Mouse (Mus musculus): ENCODE data around the gene Klhl32.
"Not testable (repeated sequence)": the region's sequence is repeated elsewhere in the genome, so short reads cannot be mapped to it uniquely, and the experiment has no call there.

Klhl32 gene

DNA sequence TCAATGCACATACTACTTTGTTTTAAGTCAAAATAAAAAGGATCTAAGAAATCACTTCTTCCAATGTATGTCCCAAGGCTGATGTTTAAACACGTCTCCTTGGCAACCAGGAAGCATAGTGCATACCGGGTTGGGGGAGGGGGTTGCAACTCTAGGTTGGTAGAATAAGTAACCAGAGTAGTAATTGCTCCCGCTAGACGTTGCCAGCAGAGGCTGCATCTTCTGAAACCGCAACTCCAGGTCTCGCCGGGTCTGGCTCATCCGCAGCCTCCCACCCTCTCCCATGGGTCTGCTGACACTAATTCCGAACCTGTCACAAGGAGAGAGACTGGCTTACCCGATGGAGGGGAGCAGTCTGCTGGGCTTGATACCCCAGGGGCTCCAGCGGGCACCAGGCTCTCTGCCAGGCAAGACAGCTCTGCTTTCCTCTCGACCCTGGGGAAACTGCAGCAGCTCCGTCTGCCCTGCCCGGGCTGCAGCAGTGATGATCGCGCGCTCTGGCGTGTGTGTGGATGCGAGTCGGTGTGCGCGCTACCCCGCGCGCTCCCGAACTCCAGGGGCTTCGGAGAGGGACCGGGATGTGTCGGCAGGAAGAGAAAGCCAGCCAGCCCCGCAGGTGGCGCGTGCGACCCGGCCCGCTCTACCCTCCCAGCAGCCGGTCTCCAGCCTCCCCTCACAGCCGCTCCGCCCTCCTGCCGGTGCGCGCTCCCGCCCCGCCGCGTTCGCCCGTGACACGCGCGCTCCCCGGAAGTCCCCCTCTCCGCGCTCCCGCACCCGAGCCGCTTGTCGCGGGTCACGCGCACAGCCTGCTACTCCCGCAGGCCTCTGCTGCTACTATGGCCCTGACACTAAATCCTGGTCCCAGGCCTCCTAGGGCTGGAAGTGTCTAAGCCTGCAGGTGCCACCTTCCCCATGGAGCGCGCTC is at the start of gene Klhl32:
Gene Klhl32, minus strand, starts transcription at position 724 of the 925 bp plus-strand sequence.
- DNase-seq = peak; percentile 91

DNA sequence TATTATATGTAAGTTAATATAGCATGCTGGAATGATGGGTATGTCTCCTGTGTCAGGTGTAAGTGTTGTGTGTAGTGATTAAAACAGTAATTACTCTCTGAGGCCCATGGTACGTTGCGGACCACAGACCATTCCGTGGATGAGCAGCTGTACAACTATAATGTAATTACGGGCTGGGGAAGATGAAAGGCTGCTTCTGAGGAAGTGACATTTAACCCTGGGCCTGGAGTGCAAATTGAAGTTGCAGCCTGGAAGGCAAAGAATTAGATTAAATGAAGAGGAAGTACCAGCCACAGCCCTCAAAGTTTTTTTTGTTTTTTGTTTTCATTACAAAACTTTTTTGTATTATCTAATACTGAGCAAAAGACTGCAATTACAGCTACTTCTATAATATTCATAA is 48.2 kb upstream of the Klhl32 start:
- DNase-seq = no peak

DNA sequence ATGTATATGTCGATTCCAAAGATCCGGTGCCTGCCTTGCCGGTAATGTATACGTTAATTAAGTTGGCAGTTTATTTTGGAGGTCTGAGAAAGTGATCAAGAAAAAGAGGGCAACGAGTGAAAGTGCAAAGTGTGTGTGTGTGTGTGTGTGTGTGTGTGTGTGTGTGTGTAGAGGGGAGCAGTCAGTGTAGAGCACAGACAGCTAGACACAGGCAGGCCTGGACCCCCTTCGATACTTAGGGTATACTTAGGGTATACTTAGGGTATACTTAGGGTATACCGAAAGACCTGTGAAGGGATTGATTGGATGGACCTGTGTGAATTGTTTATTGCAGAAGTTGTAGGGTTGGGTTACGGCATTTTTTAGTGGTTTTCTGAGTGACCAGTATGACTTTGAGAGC is 47.7 kb upstream of the Klhl32 start:
- DNase-seq = peak; percentile 8

DNA sequence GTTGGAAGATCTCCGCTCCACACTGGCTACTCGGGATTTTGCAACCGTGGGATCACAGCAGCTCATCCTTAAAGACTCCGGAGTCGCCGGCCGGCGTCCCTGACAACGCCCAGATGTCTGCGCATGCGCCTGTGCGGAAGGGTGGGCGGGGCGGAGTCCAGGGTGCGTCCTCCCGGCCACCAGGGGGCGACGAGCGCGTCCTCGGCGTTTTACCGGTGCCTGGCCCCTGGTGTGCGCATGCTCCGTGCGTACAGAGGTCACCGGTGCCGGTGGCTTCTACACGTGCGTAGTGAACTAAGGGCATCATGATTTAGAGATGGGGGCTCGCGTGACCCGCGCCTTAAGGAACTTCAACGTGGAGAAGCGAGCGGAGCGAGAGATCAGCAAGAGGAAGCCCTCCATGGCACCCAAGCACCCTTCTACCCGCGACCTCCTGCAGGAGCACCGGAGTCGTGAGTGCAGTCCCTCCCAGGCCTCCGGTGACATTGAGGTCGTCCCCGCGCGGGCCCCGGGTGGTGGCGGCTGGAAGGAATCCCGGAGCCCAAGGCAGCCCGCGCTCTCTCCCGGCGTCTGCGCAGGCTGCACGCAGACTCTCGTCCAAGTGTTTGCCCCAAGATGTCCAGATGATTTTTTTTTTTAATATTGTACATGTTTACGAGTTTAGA is 47.1 kb upstream of the Klhl32 start, which contains the start of gene Ndufaf4:
Gene Ndufaf4, plus strand, starts transcription at position 233 of the 665 bp plus-strand sequence.
- DNase-seq = peak; percentile 94

DNA sequence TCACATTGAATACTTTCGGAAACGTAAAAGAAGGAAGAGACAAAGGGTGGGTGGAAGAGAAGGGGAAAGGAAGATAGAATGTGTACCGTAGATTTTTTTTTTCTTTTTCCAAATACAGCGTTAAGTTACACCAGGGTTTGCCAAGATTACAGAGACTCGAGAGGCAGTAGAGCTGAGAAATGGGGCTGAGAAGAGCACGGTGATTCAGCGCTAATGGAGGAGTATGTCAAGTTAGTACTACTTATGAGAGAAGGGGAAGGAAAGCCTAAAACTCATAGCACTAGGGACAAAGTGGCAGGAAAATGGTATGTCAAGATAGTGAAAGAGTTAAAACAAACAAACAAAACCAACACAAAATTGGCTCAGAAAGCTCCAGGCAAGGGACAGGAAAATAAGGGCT is 46.4 kb upstream of the Klhl32 start:
- DNase-seq = no peak

DNA sequence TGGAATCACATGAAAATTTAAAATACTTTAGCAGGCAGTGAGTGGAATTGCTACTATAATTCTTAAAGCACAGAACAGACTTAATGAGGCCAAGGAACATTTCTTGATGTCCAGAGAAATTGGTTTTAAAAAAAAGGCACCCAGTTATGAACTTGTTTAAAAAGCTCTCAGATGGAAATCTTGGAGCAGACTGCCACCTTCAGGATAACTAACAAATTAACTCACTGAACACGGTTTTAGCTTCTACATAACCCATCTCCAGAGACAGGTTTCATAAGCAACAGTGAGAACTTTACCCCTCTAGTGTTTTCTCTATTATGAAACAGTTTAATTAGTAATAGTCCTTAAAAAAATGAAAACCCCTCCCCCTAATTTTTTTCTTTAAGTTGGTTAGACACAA is 45.9 kb upstream of the Klhl32 start:
- peak; percentile 31 for DNase-seq

DNA sequence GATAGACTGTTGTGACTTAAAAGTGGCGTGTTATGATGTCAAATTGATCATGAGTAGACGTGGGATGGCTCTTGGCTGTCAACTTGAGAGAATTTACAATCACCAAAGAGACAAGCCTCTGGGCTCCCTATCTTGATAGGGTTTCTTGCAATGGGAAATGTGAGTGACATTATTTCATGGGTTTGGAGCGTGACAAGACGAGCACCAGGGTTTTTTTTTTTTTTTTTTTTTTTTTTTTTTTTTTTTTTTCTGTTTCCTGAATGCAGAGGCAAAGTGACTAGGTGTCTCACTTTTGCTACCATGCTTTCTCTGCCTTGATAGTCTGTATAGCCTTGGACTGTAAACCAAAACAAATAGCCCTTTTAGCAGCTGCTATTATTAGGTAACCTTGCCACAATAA is 43.7 kb upstream of the Klhl32 start:
- no peak for DNase-seq

DNA sequence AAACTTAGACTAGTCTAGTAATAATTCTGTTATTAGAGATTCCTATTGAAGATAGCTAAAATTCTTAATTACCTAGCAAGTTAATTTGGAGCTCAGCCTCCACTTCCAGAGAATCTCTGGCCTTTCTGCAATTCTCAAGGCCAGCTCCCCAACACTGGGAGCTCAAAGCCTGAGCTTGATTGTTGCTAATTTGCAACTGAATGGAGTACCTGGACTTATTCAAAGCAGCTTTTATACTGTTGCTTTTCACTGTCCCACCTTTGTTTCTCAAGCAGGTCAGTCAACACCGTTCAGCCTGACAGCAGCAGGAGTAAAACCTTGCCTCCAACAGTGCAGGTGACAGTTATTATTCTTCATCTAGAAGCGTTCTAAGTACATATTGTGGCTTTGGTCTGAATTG is 41.4 kb upstream of the Klhl32 start:
- DNase-seq = not testable (repeated sequence)

DNA sequence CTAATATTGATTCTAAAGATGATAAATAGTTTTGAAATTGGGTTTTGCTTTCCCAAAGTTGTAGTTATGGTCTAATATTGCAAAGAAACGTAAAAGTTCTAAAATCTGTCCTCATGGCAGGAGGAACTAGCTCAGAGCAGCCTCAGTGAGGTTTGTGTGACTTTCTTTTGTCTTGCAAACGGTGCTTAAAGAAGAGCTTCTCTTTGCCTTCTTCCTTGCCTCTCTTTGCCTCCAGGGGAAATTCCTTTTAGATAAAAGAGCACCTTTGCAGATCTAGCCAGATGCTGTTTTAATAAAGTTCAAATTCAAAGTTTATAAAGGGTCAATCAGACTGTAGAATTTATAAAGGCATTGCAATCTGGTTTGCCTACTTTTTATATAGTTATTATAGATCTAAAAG is 38.5 kb upstream of the Klhl32 start:
- DNase-seq = not testable (repeated sequence)

DNA sequence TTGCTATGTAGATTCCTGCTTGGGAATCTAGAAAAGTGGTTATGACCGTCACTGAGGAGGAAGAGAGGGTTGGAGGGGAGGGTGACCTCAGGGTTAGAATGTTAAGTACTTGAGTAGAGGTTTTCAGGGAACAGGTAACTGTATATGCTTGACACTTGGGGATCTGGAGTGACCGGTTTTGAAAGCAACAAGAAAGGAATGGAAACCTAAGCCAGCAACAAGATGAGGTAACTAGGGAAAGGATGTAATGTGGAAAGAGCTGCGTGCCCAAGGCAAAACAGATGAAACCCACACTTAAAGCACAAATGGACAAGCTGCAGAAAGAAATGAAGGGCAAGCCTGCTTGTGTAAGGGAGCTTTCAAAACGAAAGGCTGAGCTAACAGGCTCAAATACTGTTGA is 18.3 kb upstream of the Klhl32 start:
- no peak for DNase-seq

DNA sequence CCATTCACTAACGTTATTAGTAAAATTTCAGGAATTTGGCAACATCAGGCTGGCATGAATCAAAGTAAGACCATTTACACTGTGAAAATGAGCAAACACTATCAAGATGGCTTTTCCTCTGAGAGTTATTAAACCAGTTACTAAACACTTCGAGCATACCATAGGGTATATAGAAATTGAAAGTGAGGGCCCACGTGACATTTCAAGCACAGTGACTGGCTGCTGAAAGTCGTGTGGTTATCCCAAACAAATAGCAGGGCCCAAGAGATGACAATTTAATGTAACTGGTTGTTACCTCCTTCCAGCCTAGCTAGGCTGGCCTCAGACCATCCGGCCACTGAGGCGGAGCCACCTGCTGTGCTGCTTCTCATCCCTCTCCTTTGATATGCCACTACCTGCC is 14.8 kb upstream of the Klhl32 start:
- DNase-seq = no peak

DNA sequence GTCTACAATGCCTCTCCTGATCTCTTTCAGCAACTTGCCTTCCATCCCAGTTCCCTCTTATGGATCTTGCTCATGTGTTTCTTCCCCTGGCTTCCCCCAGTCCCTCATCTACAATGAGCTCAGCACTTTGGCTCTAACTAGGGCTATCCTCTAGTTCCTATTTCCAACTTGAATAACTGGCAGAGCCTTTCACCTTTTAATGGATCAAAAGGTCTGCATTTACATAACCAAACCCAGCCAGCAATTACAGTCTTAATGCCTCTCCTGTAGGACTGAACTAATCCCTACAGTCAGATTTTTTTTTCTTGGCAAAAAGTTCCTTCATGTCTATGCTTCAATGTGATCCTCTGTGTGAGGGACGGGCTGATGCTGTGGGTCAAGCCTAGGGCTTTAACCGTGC is 3.5 kb downstream of the Klhl32 start:
- no peak for DNase-seq

DNA sequence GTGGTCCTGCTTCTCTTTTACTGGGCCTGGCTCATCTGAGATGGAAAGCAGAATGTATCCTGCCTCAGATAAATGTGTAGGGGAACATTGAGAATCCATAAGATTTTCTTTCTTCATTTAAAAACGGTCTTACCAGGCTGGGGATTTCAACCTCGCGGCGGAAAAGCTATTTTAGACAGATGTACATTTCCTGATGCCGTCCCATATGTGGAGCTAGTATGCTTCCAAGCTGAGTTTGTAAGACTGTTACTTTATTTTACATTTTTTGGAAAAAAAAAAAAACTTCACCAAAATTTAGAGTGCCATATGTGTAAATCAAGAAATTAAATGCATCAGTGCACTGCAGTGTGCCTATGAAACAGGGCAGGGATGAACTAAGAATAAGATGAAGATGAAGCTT is 5.4 kb downstream of the Klhl32 start:
- DNase-seq = no peak

DNA sequence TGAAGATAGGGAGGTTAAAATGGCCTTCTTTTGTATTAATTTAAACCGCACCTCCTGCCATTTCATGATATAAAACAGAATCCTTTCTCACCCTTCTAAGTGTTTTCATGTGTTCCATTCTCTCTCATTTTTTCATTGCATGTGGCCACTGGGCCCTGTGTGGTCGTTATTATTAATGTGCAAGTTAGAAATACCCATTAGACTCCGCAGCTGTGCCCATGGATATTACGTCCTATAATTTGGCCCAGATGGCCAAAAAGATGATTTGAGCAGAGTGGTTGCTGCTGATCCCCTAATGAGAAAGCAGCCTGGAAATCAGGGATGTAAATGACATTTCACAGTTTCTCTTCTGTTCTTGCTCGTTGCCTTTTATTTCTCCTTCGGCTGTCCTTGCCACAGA is 12.4 kb downstream of the Klhl32 start:
- DNase-seq = no peak

DNA sequence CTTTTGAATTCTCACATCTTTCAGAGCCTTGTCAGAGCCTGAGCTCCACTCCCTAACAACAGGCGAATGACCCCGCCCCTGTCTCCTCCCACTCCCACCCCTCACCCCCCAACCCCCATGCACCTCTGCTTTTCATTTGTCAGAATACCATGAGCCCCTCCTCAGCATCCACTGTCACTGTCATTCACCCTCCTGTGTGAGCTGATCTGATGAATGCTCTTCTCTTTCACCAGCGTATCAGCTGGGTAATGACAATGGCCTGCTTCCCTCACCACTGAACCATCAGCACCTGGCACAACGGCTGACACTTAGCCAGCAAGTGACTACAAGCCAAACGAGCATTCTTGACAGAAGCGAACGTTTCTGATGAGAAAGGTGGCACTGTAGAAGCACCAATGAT is 15.4 kb downstream of the Klhl32 start:
- DNase-seq = peak; percentile 25

DNA sequence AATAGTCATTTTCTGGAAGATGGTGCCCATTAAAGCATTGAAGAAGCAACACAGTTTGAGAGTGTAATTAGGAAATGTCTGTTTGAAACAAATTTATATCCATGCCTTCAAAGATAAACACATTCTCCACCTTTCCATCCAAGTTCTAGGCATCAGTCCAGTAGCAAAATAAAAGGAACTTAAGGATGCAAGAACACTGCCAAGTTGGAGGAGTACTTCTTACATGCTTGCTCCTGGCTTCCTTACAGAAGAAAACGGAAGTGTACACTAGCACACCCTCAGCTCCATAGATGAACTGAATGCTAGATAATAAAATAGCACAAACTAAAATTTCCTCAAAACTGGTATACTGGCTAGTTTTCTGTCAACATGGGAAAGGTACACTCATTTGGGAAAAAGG is 42.6 kb downstream of the Klhl32 start:
- DNase-seq = no peak

DNA sequence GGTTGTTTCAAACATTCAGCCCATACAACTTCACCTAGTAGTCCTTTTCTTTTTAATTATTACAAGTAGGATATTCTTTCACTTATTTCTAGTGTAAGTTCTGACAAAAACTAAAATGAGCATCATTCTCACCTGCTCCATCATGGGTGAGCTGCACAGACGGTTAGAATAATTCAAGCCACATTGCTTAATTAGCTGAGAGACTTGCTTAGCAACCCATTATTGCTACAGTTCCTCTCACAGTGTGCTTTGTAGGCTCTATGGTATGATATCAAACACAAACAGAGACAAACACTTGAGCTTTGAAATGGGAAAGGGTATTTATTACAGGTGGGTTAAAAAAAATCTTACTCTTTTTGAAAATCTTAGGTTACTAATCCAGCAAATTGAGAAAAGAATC is 49.0 kb downstream of the Klhl32 start:
- DNase-seq = no peak

DNA sequence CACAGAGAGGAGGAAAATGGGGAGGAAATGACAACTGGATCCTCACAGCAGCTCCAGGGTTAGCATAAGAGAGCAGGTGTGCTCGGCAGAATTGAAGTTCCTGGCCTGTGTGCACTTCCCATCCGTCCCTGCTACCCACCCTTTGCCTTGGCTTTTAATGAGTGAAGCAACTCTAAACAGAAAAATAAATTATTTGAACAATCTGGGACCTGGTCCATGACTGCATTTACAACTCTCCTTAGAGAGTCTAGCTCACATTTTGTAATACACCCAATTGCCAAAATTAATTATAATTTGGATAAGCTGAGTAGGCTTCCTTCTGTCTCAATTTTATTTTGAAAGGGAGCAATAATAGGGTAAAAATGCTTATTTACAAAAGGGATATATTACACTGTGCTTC is 49.6 kb downstream of the Klhl32 start:
- no peak for DNase-seq

DNA sequence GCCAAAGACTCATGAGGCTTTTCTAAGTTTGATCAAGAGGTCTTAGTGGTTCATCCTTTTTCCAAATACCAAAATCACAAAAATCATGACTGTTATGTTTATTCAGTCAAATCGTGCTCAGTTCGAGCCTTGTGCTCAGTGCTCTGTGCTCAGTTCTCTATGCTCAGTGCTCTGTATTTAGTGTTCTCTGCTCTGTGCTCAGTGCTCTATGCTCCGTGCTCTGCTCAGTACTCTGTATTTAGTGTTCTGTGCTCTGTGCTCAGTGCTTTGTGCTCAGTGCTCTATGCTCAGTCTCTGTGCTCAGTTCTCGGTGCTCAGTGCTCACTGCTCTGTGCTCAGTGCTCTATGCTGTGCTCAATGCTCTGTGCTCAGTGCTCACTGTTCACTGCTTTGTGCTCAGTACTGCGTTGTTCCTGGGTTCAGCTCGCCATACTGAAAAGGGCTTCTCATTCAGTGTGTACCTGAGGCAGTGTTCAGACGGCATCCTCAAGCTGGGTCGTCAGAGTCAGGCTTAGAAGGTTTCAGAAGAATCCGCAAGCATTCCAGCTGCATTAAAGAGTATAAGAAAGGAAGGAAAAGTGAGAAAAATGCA is 50.5 kb downstream of the Klhl32 start:
- no peak for DNase-seq

DNA sequence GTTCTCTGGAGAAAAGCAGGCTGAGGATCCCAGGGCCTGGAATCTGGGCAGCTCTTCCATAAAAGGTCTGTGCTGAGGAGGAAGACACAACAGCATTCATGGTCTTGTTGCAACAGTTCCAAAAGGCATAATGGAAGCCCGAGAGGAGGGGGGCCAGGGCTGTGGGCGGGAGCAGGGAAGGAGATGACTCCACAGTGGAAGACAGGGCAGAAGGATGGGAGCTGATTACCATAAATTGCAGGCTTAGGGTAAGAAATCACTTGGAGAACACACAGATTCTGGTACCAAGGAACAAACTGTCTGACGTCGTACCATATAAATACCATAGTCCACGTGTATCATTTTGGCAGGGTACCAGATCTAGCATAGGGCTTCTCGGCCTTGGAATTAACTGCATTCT is 51.9 kb downstream of the Klhl32 start:
- no peak for DNase-seq

DNA sequence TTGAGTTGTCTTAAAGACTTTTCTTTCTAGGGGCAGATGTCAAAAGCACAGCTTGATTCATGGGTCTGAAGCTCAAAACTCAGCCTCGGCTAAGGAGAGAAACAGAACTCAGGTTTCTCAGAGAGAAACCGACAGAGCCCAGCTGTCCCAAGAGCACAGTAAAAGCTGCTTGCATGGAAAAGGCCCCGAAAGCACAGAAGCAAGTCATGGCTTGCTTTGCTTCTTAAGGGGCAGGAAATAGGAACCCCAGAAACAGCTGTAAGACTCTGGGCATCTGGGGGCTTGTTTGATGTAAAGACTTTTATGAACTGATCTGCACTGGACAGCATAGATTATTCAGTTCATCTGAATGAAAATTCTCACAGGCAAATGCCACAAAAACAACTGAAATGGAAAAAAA is 53.1 kb downstream of the Klhl32 start:
- no peak for DNase-seq

DNA sequence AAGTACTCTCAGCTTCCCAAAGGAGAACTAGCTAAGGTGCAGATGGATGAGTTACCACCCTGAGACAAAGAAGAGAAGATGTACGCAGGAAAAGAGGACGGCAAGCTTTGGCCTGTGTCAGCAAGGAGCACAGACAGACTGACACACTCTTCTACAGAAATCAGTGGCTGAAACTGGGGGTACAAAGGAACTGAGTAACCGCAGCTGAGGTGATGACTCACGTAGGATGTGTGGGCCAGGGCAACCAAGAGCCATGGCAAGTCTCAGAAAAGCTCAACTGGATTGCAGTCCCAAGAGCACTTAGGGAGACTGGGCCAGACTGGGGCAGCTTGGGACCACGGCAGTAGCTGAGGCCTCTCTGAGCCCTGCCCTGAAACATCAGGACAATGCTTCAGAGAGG is 53.6 kb downstream of the Klhl32 start:
- DNase-seq = no peak

DNA sequence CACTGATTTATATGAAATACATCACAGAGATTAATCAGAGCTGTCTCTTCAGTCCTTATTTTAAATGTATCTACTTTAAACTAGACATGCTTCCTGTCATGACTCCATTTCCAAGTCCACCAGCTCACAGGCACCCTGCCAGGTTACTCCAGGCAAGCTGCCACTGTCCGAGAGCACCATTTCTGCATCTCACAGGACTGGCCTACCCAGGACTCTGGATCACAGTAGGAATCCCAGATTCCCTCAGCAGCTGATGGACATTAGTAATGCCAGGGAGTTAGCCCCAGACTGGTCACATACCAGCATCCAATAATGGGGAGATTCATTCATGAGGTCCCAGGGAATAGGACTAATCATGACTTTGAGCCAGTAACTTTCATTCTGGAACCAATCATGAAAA is 54.7 kb downstream of the Klhl32 start:
- DNase-seq = peak; percentile 70

DNA sequence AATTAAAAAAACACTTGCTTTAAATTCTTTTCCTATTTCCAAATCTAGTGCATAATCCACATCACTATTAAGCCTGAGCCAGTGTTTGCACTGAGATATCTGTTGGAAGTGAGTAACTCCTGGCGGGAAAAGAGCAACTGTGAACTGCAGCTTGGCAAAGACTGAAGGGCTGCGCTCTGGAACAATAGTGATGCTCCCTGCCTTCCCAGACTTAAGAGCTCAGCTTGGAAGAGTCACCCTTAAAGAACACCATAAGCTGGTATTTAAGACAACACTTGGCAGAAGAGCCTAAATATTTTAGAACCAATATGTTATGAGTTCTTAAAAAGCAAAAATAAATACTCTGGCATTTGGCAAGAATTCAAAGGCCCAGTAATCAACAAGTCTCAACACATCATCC is 55.7 kb downstream of the Klhl32 start:
- no peak for DNase-seq

Measured in cerebellum, adult 9-11 months (tissue).